Mouse (Mus musculus) cerebellum, adult 2 months (tissue): ENCODE data around the gene Kirrel.

Experiments used
- CTCF ChIP-seq: fragments of 200-500 bp; IDR thresholded peaks from 2 replicates; pipeline ENCODE4 v1.5.1; 2011; ENCODE audit warnings: low read depth, mild to moderate bottlenecking, control low read depth, low read length, moderate library complexity, borderline replicate concordance; ENCODE audit not compliant: insufficient read depth
- POLR2A ChIP-seq: fragments of 200-500 bp; IDR thresholded peaks from 2 replicates; pipeline ENCODE4 v1.6.1; 2011; ENCODE audit warnings: low read length, control low read depth, borderline replicate concordance; ENCODE audit not compliant: insufficient read depth

- TF ChIP-seq POLR2A (no peak), CTCF (no peak)
Observed at GRCm38 (mm10) chr3:87150056-87150688, 24.4 kb downstream of the Kirrel start.
